Comparison of ENCODE assay signal across 15 mouse cellular contexts in the genomic region with DNA sequence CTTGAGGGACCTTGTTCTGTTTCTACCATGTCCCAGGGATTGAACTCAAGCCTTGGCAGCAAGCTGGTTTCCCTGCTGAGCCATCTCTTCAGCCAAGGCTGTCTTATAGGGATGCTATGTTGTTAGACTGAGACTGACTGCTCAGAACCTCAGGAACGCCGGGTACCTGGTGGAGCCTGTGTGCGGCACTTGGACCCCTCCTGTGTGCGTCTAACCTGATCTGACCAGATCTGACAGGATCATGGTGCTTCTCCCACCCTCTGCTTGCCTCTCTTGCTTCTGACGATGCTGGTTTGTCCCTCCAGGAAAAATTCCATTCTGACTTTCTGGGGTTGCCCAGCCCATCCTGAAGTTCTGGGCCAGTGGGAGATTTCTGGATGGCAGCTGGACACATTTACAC.
"Had no signal": no experiment of that assay in that cellular context is flagged by ENCODE, and none has a peak within 500 bp of the region (broad histone marks: within the 10 kb centered on the region; RNA-seq: fewer than 3 reads in every experiment).

No protein-coding gene starts in this region.

- DNase-seq: liver, postnatal 0 days; lung, adult 2 months; lung, postnatal 14 days; lung, postnatal 36 days; right cerebral cortex, postnatal 14 days; thymus, postnatal 14 days; thymus, postnatal 36 days had no signal

- H3K27ac ChIP-seq: lung, embryonic 15.5 days; macrophage; midbrain, embryonic 13.5 days; midbrain, embryonic 15.5 days; neural tube, embryonic 12.5 days; stomach, embryonic 15.5 days; stomach, postnatal 0 days had no signal

- H3K9me3 ChIP-seq: lung, embryonic 15.5 days; megakaryocyte, embryonic 14.5 days; midbrain, embryonic 13.5 days; midbrain, embryonic 15.5 days; neural tube, embryonic 12.5 days; stomach, embryonic 15.5 days had no signal

- H3K4me3 ChIP-seq: lung, embryonic 15.5 days; megakaryocyte, embryonic 14.5 days; midbrain, embryonic 13.5 days; midbrain, embryonic 15.5 days; neural tube, embryonic 12.5 days; stomach, embryonic 15.5 days had no signal

- H3K27me3 ChIP-seq: lung, embryonic 15.5 days; megakaryocyte, embryonic 14.5 days; midbrain, embryonic 13.5 days; midbrain, embryonic 15.5 days; neural tube, embryonic 12.5 days; stomach, embryonic 15.5 days had no signal
